Mouse (Mus musculus) kidney, postnatal 0 days (tissue): Measurements from ENCODE around the gene Plekhn1. TPM values are rescaled to one million over a fixed set of nuclear protein-coding genes. Genes with fewer than 3 reads are reported as not detected.

ENCODE experiments used
- ATAC-seq: fragments of 200-750 bp; cut with Nextera tagmentation; replicated peaks from 2 replicates; pipeline ENCODE4 v1.8.0; 2017; ENCODE audit warnings: low read depth, moderate number of reproducible peaks, moderate TSS enrichment, moderate library complexity; ENCODE audit not compliant: low FRiP score
- DNase-seq: peaks from one replicate; pipeline ENCODE4 v3.0.0-alpha.2; 2016; ENCODE audit warnings: low spot score
- H3K27ac ChIP-seq: fragments of 300-500 bp; sonication (generic); 2 replicates; pipeline ENCODE4 v1.5.1; 2014; ENCODE audit warnings: mild to moderate bottlenecking
- H3K27me3 ChIP-seq: fragments of 300-500 bp; sonication (generic); 2 replicates; pipeline ENCODE4 v1.6.1; 2014; ENCODE audit warnings: low read length, mixed read lengths; ENCODE audit not compliant: insufficient read depth
- H3K36me3 ChIP-seq: fragments of 300-500 bp; sonication (generic); 2 replicates; pipeline ENCODE4 v1.6.1; 2014; ENCODE audit warnings: low read length, mixed read lengths; ENCODE audit not compliant: insufficient read depth
- H3K4me1 ChIP-seq: fragments of 300-500 bp; sonication (generic); replicated peaks from 2 replicates; pipeline ENCODE4 v1.6.1; 2014; ENCODE audit warnings: antibody characterized with exemption, low read length, mixed read lengths; ENCODE audit not compliant: insufficient read depth
- H3K4me2 ChIP-seq: fragments of 300-500 bp; sonication (generic); 2 replicates; pipeline ENCODE4 v1.6.1; 2014; ENCODE audit warnings: mild to moderate bottlenecking, low read length, moderate library complexity, mixed read lengths
- H3K4me3 ChIP-seq: fragments of 300-500 bp; sonication (generic); replicated peaks from 2 replicates; pipeline ENCODE4 v1.5.1; 2014; ENCODE audit warnings: low read depth, low read length
- H3K9ac ChIP-seq: fragments of 300-500 bp; sonication (generic); 2 replicates; pipeline ENCODE4 v1.6.1; 2014; ENCODE audit warnings: low read depth, low read length
- H3K9me3 ChIP-seq: fragments of 300-500 bp; sonication (generic); replicated peaks from 2 replicates; pipeline ENCODE4 v1.6.1; 2016; ENCODE audit warnings: low read length, inconsistent platforms, mixed read lengths
- CTCF ChIP-seq: IDR thresholded peaks from 2 replicates; pipeline ENCODE4 v1.5.1; 2016; ENCODE audit warnings: antibody characterized with exemption, low read depth, mild to moderate bottlenecking, moderate library complexity
- WGBS: fragments of 180-500 bp; shearing (Covaris S2); extraction: QIAGEN DNeasy Blood & Tissue Kit; methylation state at CpG from one replicate; pipeline ENCODE4 v1.1.7; 2014; 5-methylcytosine and 5-hydroxymethylcytosine counted together
- polyA plus RNA-seq: library from polyadenylated mRNA; unstranded; fragments of >200 nt; fragmentation: Nextera tagmentation; extraction: Ambion mirVana; gene quantifications from 2 replicates; pipeline ENCODE4 v1.2.1, GENCODE M21; 2015

Gene Plekhn1
- 12.7 and 13.1 TPM in 2 replicates for polyA plus RNA-seq

DNA sequence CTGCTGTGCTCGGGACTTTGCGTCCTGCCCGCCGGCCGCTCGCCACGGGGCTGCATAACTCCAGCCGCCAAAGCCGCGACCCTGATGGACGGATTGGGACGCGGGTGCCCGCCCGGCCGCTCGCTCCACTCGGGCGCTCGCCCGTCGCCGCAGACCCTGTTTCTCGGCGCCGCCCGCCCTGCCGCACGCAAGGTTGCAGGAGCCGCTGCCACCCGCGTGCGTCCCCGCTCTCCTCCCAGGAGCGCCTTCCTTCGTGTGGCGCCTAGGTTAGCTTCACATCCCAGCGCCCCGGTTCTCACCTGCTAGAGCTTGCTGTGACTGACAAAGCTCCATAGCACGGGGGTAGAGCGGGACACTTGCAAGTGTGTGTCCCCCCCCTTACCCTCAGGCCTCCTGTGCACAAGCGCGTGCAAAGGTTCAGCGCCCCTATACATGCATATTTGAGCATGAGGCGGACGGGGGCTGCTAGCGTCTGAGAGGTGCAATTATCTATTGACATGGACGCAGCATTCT, at the start of gene Plekhn1:
TSS of gene Plekhn1 (minus strand) at position 157 of the 513 bp plus-strand sequence.
- peak within 1 kb of the TSS; percentile 67 for H3K9ac ChIP-seq
- H3K4me2 ChIP-seq, result peak within 1 kb of the TSS; percentile 89
- H3K36me3 ChIP-seq, result peaks cover 27% of the 10 kb centered on the region
- H3K4me3 ChIP-seq, result peak within 1 kb of the TSS; percentile 70
- H3K4me1 ChIP-seq, result peaks cover 7% of the 10 kb centered on the region; the same call in 1 of the 2 replicates
- DNase-seq, result peak; percentile 82
- no peaks in the 10 kb centered on the region for H3K9me3 ChIP-seq
- under 1% methylated on average over 37 of the region's 48 CpGs for WGBS
- TF ChIP-seq CTCF, result no peak
- ATAC-seq, result peak; percentile 29; the same call in 1 of the 2 replicates
- no peaks in the 10 kb centered on the region for H3K27me3 ChIP-seq
- H3K27ac ChIP-seq, result peak within 1 kb of the TSS; percentile 91

GRCm38 (mm10) chr4:156255078-156255839, 20.6 kb upstream of the Plekhn1 start, which contains the start of gene Samd11:
TSS of gene Samd11 (minus strand) at chr4:156255657.
- Histone ChIP-seq H3K4me3 (peak within 1 kb of the TSS; percentile 26; the same call in 1 of the 2 replicates), H3K36me3 (no peaks in the 10 kb centered on the region), H3K4me1 (0 out of 2 replicates have a peak, but pooled peaks cover 7% of the 10 kb centered on the region), H3K4me2 (peak within 1 kb of the TSS; percentile 21; the same call in 1 of the 2 replicates), H3K27ac (no peak within 1 kb of the TSS), H3K27me3 (peaks cover 16% of the 10 kb centered on the region), H3K9ac (no peak within 1 kb of the TSS), H3K9me3 (no peaks in the 10 kb centered on the region)
- ATAC-seq (no peak; the same call in 1 of the 2 replicates), DNase-seq (no peak)
- TF ChIP-seq CTCF, result no peak
- 6% methylated on average over 26 of the region's 26 CpGs for WGBS

DNA sequence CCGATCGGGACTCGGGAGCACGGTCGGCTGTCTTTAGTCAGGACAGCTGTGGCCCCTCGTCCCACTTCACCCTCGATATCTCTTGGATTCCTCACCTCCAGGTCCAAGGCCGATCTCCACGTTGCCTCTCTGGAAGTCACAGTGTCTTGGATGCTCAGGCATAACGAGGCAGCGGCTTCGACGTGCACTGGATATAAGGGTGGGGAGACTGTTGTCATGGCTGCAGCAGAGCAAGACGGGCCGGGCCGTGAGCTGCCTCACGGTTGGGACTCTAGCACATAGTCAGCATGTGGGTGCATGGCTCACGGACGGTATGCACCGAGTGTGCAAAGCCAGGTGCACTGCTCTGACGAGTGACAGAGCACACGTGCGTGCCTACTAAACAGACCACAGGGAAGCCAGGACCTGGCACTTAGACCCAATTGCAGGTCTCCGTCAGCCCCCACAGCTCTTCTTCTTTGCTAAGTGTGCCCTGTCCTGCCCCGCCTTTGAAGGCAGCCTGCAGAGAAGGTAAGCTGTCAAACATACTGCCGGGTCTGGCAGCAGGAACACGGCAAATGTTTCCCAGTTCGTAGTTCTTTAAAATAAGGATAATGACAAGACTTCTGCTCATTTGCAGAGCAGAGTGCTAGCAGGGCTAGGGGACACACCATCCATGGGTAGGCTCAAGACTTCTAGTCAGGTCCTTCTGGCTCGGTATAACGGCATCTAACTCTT, 19.9 kb upstream of the Plekhn1 start:
- WGBS, result 2% methylated on average over 30 of the region's 30 CpGs
- peaks cover 16% of the 10 kb centered on the region for H3K27me3 ChIP-seq
- ATAC-seq (peak; percentile 53), DNase-seq (no peak)
- peak overlapping the region; percentile 21; the same call in 1 of the 2 replicates for H3K4me2 ChIP-seq
- H3K9me3 ChIP-seq, result no peaks in the 10 kb centered on the region
- H3K4me3 ChIP-seq, result peak overlapping the region; percentile 26
- H3K27ac ChIP-seq, result no peak overlapping the region
- no peak overlapping the region for H3K9ac ChIP-seq
- H3K36me3 ChIP-seq, result no peaks in the 10 kb centered on the region
- no peak for TF ChIP-seq CTCF
- 0 out of 2 replicates have a peak, but pooled peaks cover 7% of the 10 kb centered on the region for H3K4me1 ChIP-seq

DNA sequence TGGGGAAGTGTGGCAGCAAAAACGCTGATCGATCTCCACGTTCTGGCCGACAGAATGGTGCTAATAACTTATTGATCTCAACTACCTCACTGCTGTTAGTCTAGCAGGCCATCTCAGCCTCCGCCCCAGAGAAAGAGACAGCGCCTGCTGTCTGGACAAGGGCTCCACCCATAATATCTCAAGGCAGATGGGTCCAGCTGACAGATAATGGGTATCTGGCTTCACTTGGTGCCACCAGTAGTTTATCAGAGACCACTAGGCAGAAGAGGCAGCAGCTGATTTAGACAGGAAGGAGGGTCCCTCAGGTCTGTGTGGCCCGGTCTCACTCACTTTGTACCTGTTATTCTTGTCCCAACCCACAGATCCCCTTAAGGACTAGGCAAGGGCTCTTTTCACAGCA, 18.4 kb upstream of the Plekhn1 start:
- Histone ChIP-seq H3K9ac (no peak overlapping the region), H3K4me2 (no peak overlapping the region), H3K27me3 (peaks cover 16% of the 10 kb centered on the region), H3K36me3 (peaks cover under 1% of the 10 kb centered on the region; the same call in 1 of the 2 replicates), H3K27ac (no peak overlapping the region), H3K4me1 (0 out of 2 replicates have a peak, but pooled peaks cover 7% of the 10 kb centered on the region), H3K4me3 (no peak overlapping the region), H3K9me3 (no peaks in the 10 kb centered on the region)
- no peak for ATAC-seq
- WGBS, result 42% methylated on average over 7 of the region's 7 CpGs
- no peak for TF ChIP-seq CTCF
- DNase-seq, result no peak

DNA sequence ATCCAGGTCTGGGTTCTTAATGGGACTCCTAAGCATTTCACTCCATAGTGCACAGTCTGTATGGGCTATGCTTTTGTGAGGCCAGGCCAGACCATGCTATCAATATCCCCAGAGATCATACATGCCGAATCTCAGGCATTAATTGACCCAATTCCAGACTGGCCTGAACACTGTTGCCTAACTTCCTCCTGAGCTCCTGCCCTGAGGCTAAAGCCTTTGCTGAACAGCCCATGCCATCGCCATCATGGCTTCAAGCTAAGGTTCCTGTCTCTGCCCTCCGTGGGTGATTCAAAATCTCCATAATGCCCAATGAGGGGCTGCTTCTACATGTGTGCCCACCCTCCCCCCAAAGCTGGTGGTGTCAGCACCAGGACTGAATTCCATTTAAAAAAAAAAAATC, 18.0 kb upstream of the Plekhn1 start:
- 37% methylated on average over 3 of the region's 3 CpGs for WGBS
- no peak overlapping the region for H3K4me2 ChIP-seq

DNA sequence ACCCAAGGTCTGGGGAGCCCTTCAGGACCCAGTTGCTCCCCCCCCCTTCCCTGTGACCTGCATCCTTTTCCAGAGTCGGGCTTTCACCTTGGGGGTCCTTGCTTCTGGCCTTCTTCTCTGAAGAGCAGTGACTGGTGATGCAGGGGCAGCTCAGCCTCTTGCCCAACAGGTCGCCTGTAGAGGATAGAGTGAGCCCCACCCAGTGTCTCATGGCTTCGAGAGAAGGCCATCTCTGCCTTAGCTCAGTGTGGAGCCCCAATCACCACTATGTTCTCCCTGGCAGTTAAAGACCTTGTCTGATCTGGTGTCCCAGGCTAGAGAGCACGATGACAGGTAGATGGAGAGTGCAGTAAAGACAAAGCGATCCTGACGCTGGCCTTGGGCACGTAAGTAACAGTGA, 17.5 kb upstream of the Plekhn1 start:
- Histone ChIP-seq H3K9me3 (no peaks in the 10 kb centered on the region), H3K4me1 (0 out of 2 replicates have a peak, but pooled peaks cover 7% of the 10 kb centered on the region), H3K9ac (no peak overlapping the region), H3K4me2 (no peak overlapping the region), H3K4me3 (no peak overlapping the region), H3K36me3 (peaks cover 7% of the 10 kb centered on the region), H3K27ac (no peak overlapping the region), H3K27me3 (peaks cover 16% of the 10 kb centered on the region)
- no peak for DNase-seq
- no peak for ATAC-seq
- WGBS, result 31% methylated on average over 7 of the region's 7 CpGs
- no peak for TF ChIP-seq CTCF

More for the DNA sequence above, 18.0 kb upstream of the Plekhn1 start:
- DNase-seq (no peak), ATAC-seq (no peak)
- no peak for TF ChIP-seq CTCF
- peaks cover 5% of the 10 kb centered on the region for H3K36me3 ChIP-seq
- no peak overlapping the region for H3K4me3 ChIP-seq
- no peak overlapping the region for H3K27ac ChIP-seq
- H3K9ac ChIP-seq, result no peak overlapping the region
- peaks cover 16% of the 10 kb centered on the region for H3K27me3 ChIP-seq
- 0 out of 2 replicates have a peak, but pooled peaks cover 7% of the 10 kb centered on the region for H3K4me1 ChIP-seq
- no peaks in the 10 kb centered on the region for H3K9me3 ChIP-seq
